Mouse (Mus musculus) pancreas, adult 10 weeks (tissue): ENCODE measurements around the gene Wdpcp. TPM values are rescaled to one million over a fixed set of nuclear protein-coding genes. Genes with fewer than 3 reads are reported as not detected.

Source experiments
- polyA plus RNA-seq: library from polyadenylated mRNA; stranded (reverse); fragments of 350-450 nt; fragmentation: Illumina TruSeq; extraction: RNeasy Lipid Tissue Mini Kit (QIAGEN cat#74804); gene quantifications from one replicate; pipeline ENCODE4 v1.2.3, GENCODE M21; 2015; ENCODE audit warnings: low read depth, low replicate concordance; ENCODE audit not compliant: insufficient read depth

Wdpcp gene
- 2.5 TPM for polyA plus RNA-seq

GRCm38 (mm10) chr11:21571700-21572381 is at the start of gene Wdpcp, which contains the start of gene Mdh1:
Gene Wdpcp (plus strand): TSS chr11:21572235.
Gene Mdh1 (minus strand): TSS chr11:21572367.

Other genes starting within 250 kb of the Wdpcp start
- 12.2 TPM for gene Ugp2, start 201.0 kb upstream of the Wdpcp start, polyA plus RNA-seq
- gene Mdh1, start 132 bp downstream of the Wdpcp start, polyA plus RNA-seq, result 31.9 TPM